ENCODE assay signal across 8 mouse cellular contexts in the genomic region with DNA sequence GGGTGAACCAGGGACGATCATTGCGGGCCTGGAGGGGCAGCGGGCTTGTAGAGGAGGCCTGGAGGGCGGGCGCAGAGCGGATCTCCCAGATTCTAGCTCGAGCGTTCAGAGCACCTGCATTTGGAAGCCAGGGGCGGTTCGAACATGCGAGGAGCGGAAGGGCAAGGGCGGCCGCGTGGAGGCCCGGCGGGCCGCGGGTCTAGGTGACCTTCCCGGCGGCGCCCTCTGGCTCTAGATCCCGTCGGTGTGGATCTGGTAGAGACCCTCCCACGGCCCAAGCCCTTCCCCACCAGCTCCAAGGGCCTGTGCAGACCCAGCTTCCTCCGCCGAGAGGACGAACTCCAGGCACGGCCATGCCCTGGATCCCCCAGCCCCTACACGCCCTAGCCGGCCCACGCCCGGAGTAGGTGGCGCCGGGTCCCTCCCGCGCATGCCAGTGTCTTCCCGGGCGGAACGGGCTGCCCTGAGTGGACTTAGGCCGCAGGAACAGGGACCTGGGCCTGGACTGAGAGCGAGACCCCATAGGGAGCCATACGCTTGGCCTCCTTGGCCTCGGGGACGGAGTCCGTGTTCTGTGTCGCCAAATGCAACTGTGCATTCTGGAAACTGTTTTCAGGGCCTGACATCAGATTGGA. TPM values are rescaled to one million over a fixed set of nuclear protein-coding genes. Genes with fewer than 3 reads are reported as not detected.
DNase-seq lines count a peak whose midpoint lies in the region; ATAC-seq and TF ChIP-seq lines count a peak whose summit lies in the region.

No protein-coding gene starts in this region.

- H3K4me2 ChIP-seq in liver, postnatal 0 days (ENCODE audit: low read depth, low read length): peak overlapping the region; percentile 91

- peak overlapping the region; percentile 89 for H3K9ac ChIP-seq in liver, postnatal 0 days (replicated peaks)

- peaks cover 32% of the 10 kb centered on the region for H3K4me1 ChIP-seq in bone marrow macrophage, adult 2 months (ENCODE audit: control insufficient read depth, insufficient read depth, low read length)
- H3K4me1 ChIP-seq in kidney, adult 2 months (ENCODE audit: control insufficient read depth, insufficient read depth, low read length): peaks cover 25% of the 10 kb centered on the region
- peaks cover 49% of the 10 kb centered on the region for H3K4me1 ChIP-seq in liver, postnatal 0 days (ENCODE audit: insufficient read depth)

- no peak for TF ChIP-seq EP300 in liver, postnatal 0 days (IDR thresholded peaks at IDR 0.05; ENCODE audit: low read depth)

- DNase-seq in retina, embryonic 14.5 days (ENCODE audit: low spot score): peak; percentile 43
- DNase-seq in retina, postnatal 1 day: no peak
- peak; percentile 94 for DNase-seq in kidney, adult 2 months
- peak; percentile 66 for DNase-seq in liver, postnatal 0 days
- DNase-seq in ovary, adult 18-20 months (ENCODE audit: low spot score): peak; percentile 45
- DNase-seq in layer of hippocampus, adult 11-12 months (ENCODE audit: low spot score): no peak

- H3K9me3 ChIP-seq in liver, postnatal 0 days (ENCODE audit: low read length): no peaks in the 10 kb centered on the region

- TF ChIP-seq POLR2A in bone marrow macrophage, adult 2 months (IDR thresholded peaks at IDR 0.05; ENCODE audit: borderline replicate concordance, low read depth, low read length): no peak
- no peak for TF ChIP-seq POLR2A in kidney, adult 2 months (IDR thresholded peaks at IDR 0.05; ENCODE audit: low read depth, low read length)

- peak overlapping the region; percentile 51 for H3K27ac ChIP-seq in bone marrow macrophage, adult 2 months (ENCODE audit: insufficient read depth, low read depth, low read length)
- H3K27ac ChIP-seq in kidney, adult 2 months (ENCODE audit: insufficient read depth, low read depth, low read length): peak overlapping the region; percentile 99
- H3K27ac ChIP-seq in liver, postnatal 0 days (ENCODE audit: low read depth): peak overlapping the region; percentile 94

- no peaks in the 10 kb centered on the region for H3K27me3 ChIP-seq in kidney, adult 2 months (replicated peaks; ENCODE audit: control insufficient read depth, insufficient read depth, low read length)
- H3K27me3 ChIP-seq in liver, postnatal 0 days (ENCODE audit: insufficient read depth, low read length): no peaks in the 10 kb centered on the region

- TF ChIP-seq CTCF in bone marrow macrophage, adult 2 months (IDR thresholded peaks at IDR 0.05; ENCODE audit: low read depth, low read length): no peak
- TF ChIP-seq CTCF in kidney, adult 2 months (conservative IDR thresholded peaks at IDR 0.05; ENCODE audit: insufficient read depth, insufficient read length, low read depth, low read length): no peak
- no peak for TF ChIP-seq CTCF in liver, postnatal 0 days (IDR thresholded peaks at IDR 0.05; ENCODE audit: low read depth)

- ATAC-seq in granulocyte monocyte progenitor cell, adult 5-6 weeks (replicated peaks; ENCODE audit: poor library complexity, severe bottlenecking): peak; percentile 6
- peak; percentile 14 for ATAC-seq in liver, postnatal 0 days

- peak overlapping the region; percentile 98 for H3K4me3 ChIP-seq in bone marrow macrophage, adult 2 months (ENCODE audit: insufficient read depth, low read length)
- H3K4me3 ChIP-seq in kidney, adult 2 months (ENCODE audit: insufficient read depth, low read depth, low read length): peak overlapping the region; percentile 82
- peak overlapping the region; percentile 76 for H3K4me3 ChIP-seq in liver, postnatal 0 days (ENCODE audit: low read depth, low read length)

- no peaks in the 10 kb centered on the region for H3K36me3 ChIP-seq in kidney, adult 2 months (ENCODE audit: control insufficient read depth, insufficient read depth, low read length)
- H3K36me3 ChIP-seq in liver, postnatal 0 days (replicated peaks; ENCODE audit: insufficient read depth, low read length): no peaks in the 10 kb centered on the region

- under 1% methylated on average over 47 of the region's 47 CpGs for WGBS in kidney, adult 2 months
- under 1% methylated on average over 47 of the region's 47 CpGs for WGBS in liver, postnatal 0 days (ENCODE audit: insufficient replicate concordance)

RNA-seq across cellular contexts. Expression of a gene that starts 0.7 kb away (rescaled TPM):
- 116 and 118 TPM in 2 replicates for polyA plus RNA-seq in bone marrow macrophage, adult 2 months (2012; ENCODE audit: insufficient read depth, insufficient read length, missing spikeins)
- total RNA-seq in granulocyte monocyte progenitor cell, adult 5-6 weeks (2014; fragmentation: Nextera tagmentation): 126 and 132 TPM in 2 replicates
- total RNA-seq in granulocyte monocyte progenitor cell, adult 5-6 weeks (2017): 205 and 244 TPM in 2 replicates
- 259 and 341 TPM in 2 replicates for polyA plus RNA-seq in kidney, adult 2 months (2012; rRNA removed)
- polyA plus RNA-seq in liver, postnatal 0 days (2015; fragmentation: Nextera tagmentation; extraction: Ambion mirVana): 101 and 104 TPM in 2 replicates

RNA-seq across cellular contexts. Expression of a gene that starts 34.8 kb away (rescaled TPM):
- polyA plus RNA-seq in bone marrow macrophage, adult 2 months (2012; ENCODE audit: insufficient read depth, insufficient read length, missing spikeins): 134 and 137 TPM in 2 replicates
- total RNA-seq in granulocyte monocyte progenitor cell, adult 5-6 weeks (2014; fragmentation: Nextera tagmentation): 90.0 and 106 TPM in 2 replicates
- 82.7 and 86.4 TPM in 2 replicates for total RNA-seq in granulocyte monocyte progenitor cell, adult 5-6 weeks (2017)
- polyA plus RNA-seq in kidney, adult 2 months (2012; rRNA removed): 219 and 245 TPM in 2 replicates
- polyA plus RNA-seq in liver, postnatal 0 days (2015; fragmentation: Nextera tagmentation; extraction: Ambion mirVana): 82.4 and 88.9 TPM in 2 replicates

Comparison
In these comparisons a context has a peak if more than half of its experiments do, and no peak if none do; other contexts are left out.
1. DNase-seq: peak in retina, embryonic 14.5 days (single experiment), kidney, adult 2 months (single experiment), liver, postnatal 0 days (single experiment) and ovary, adult 18-20 months (single experiment); none in retina, postnatal 1 day (single experiment) and layer of hippocampus, adult 11-12 months (single experiment).
2. Peak in every context shown above with its lines, with median percentiles within 50 percentile points of each other: H3K27ac ChIP-seq and H3K4me3 ChIP-seq.